Mouse (Mus musculus): ENCODE measurements around the gene Glipr2.

The Glipr2 gene

DNA sequence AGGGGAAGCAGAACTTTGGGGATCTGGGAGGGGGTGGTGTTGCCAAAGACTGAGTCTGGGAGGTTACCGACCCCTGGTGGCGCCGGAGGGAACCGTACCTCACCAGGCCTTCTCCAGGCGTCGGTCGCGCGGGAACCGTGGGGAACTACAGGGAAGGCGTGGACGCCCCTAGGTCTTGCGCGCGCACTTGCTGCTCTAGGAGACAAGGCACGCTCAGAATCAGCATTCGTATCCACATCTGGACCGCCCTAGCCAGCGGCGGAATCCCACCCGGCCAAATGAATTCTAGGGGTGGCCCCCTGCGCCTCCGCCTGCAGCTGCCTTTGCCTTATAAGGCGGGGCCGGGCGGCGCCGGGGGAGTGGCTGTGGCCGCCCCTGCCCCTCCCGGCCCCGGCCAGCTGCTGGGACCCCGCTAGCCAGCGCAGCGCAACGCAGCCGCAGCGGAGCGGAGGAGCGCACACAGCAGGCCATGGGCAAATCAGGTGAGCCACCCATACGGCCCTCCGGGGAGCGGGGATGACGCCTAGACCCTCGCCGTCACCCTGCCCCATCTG is at the start of gene Glipr2:
Glipr2 (plus strand) TSS at position 110 of the 554 bp plus-strand sequence.
- DNase-seq (ENCODE audit: extremely low spot score), result peak; percentile 91

DNA sequence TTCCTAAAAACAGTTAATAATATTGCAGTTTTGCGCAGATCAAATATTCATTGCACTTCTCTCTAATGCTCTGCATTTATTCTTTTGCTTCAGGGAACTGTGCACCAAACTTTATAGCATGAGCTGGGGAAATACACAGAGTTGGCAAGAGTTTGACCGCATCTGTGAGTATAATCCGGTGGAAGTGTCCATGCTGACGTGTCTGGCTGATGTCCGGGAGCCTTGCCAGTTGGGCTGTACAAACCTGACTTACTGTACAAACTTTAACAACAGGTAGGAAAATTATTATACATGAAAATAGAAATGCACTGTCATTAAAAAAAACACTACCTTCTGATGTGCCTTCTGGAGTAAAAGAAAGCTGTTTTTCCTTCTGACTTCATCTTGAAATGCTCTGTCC is 39.0 kb upstream of the Glipr2 start:
- no peak for DNase-seq (ENCODE audit: extremely low spot score)

DNA sequence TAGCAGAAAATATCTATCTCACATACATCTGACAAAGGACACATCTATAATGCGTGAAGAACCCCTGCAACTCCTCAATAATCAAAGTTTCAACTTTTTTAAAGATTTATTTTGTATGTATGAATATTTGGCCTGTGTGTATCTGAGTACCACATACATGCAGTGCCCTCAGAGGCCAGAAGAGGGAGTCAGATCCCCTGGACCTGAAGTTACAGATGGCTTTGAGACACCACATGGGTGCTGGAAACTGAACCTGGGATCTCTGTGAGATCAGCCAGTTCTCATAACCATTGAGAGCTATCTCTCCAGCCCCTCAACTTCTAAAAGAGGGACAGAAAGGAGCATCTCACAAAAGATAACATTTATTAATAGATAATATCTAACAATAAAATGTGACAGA is 36.6 kb upstream of the Glipr2 start:
- DNase-seq (ENCODE audit: extremely low spot score), result no peak

DNA sequence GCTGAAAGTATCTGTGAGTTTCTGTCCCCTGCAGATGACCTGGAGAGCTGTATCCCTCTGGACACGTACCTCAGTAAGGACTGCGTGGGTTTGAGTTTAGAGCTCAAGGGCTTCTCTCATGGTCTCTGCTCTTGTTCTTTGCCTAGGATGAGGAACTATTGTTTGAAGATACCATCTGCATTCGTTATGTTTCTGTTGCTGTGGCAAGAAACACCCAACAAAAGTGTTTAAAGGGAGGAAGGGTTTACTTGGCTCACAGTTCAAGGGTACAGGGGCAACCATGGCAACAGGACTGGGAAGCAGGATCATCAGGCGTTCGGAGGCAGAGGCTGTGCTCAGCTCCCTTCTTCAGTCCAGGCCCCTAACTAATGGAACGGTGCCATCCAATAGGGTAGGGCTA is 32.1 kb upstream of the Glipr2 start:
- DNase-seq (ENCODE audit: extremely low spot score), result no peak

DNA sequence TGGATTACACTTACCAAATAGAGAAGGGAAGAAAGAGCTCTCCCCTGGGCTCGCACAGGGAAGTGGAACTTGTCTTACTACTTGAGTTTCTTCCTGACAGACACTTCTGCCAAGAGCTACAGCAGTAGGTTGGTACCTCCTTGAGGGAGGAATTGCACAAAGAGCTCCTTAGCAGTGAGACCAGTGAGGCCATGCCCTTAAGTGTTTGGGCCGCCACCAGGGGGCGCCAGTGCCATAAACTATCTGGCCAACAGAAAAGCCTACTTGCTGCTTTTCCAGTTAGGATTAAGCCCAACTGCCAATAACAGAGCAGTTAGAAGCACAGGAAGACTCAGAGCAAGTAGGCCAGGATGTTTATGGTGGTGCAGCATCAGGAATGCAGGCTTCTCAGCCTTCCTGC is 31.4 kb upstream of the Glipr2 start:
- peak; percentile 78 for DNase-seq (ENCODE audit: extremely low spot score)

DNA sequence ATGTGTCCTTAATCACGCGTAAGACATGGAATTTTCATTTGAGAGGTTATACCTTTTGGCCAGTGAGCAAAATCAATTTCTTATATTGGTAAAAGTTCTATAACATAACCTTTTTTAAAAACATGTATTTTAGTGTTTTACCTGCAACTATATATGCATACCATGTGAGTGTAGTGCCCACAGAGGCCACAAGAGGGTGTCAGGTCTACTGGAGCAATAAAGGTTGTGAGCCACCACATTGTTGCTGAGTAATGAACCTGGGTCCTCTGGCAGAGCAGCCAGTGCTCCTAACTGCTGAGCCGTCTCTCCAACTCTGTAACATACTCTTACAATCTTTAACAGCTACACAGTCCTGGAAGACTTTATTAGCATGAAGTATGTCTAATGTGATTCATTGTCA is 29.4 kb upstream of the Glipr2 start:
- no peak for DNase-seq (ENCODE audit: extremely low spot score)

DNA sequence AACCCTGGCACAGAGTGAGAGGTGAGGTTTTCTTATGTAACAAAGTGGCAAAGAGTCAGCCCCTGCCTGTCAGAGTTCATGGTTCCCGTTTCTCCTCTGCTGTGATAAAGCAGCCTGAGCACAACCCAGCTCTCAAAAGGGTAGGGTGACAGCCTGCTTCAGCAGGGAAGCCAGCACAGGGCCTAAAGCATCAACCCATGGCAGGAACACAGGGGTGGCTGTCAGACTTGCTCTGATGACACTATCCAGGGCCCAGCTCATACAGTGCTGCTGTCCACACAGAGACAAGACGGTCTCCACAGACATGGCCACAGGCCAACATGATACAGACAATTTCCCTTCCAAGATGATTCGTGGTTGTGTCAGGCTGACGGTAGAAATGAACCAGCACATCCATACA is 25.3 kb upstream of the Glipr2 start:
- no peak for DNase-seq (ENCODE audit: extremely low spot score)

DNA sequence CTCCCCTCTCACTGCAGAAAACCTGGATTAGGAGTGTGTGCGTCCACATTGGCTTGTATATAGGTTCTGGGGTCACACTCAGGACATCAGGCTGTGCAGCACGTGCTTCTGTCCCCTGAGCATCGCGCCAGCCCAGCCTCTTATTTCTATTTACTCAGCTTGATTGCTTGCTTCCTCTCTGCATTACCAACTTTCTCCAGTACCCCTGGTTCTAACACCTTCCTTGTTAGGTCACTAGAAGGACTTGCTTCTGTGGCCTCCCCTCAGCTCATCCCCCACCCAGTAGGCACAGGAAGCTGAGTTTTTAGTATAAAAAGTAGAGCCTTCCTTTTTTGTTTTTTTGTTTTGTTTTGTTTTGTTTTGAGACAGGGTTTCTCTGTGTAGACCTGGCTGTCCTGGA is 21.0 kb upstream of the Glipr2 start:
- DNase-seq (ENCODE audit: extremely low spot score), result no peak

DNA sequence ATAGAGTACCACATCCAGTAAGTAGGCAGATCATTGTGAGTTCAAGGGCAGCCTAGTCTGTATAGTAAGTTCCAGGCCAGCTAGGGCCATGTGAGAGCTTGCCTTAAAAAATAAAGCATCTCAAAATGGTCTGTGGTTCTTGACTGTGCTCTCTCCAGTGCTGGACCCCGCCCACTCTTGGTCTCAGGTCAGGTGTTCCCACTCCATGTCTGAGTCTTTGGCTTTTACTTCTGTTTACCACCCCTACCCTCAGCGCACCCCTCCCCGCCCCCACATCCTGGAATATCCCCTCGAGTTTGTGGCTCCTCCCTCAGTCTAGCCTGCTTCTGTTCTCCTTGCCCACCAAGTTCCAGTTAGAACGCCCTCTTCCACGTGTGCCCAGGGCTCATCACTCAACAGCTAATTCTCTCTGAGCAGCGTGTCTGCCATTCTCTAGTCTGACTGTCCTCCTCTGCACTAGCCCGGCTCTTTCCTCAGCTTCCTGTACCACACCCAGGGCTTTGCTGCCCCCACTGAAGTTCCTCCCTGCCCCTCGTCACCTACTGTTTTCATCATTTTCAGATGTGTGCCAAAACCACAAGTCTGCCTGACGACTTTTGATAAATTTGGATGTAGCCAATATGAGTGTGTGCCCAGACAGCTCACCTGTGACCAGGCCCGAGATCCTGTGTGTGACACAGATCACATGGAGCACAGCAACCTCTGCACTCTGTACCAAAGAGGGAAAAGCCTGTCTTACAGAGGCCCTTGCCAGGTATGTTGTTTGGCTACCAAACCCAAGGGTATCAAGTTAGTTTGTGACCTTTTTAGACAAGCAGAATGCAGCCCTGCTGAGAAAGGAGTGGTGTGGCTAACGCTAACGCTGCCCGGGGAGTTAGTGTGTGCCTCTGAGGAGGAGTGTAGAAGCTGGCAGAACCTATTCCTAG is 20.2 kb upstream of the Glipr2 start:
- DNase-seq (ENCODE audit: extremely low spot score), result no peak

DNA sequence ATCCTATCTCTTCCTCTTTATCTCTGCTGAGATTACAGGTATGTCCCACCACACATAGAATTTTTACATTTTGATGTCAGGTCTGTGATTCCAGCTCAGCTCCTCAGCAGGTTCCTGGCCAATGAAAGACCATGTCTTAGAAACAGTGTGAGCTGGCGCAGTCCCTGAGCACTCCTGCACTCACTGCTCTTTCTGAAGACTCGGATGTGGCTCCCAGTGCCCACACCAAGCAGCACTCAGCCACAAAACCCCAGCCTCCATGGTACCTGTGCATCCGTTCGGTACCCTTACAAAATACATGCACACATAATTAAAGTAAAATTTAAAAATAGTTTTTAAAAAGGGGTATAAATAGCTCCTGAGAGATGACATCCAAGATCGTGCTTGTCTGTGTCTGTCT is 15.9 kb upstream of the Glipr2 start:
- no peak for DNase-seq (ENCODE audit: extremely low spot score)

DNA sequence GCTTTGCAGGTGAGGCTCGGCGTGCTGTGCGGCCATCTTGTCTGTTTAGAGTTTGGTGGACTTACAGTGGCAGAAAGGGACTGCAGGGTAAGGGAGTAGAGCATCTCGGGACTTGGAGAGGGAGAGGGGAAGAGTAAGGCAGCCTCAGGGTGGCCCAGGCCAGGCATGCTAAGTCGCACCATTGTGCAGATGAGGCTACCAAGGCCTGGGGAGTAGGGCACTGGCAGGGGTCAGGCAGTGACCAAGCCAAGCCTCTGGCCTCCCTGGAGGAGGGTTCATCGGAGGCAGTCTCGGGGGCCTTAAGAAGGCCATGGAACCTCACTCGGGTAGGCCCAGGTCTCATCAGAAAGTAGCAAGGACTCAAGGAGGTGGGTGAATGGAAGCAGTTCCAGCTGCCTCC is 14.8 kb upstream of the Glipr2 start:
- DNase-seq (ENCODE audit: extremely low spot score), result no peak

DNA sequence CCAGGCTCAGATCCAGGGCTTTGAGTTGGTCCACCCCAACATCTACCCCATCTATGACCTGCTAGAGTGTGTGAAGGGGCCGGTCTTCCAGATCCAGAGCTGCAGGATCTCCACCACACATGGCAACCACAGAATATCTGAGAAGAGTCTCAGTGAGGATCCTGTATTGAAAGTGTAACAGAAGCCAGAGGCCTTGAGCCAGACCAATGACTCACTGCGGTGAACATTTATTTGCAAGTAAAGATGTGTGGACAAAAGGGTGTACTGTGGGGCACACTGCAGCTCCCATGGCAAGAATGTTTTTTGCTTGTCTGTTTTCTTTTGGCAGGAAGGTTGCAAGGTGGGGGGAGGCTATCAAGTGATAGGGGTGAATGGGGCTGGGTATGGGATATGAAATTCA is 9.6 kb upstream of the Glipr2 start:
- no peak for DNase-seq (ENCODE audit: extremely low spot score)

DNA sequence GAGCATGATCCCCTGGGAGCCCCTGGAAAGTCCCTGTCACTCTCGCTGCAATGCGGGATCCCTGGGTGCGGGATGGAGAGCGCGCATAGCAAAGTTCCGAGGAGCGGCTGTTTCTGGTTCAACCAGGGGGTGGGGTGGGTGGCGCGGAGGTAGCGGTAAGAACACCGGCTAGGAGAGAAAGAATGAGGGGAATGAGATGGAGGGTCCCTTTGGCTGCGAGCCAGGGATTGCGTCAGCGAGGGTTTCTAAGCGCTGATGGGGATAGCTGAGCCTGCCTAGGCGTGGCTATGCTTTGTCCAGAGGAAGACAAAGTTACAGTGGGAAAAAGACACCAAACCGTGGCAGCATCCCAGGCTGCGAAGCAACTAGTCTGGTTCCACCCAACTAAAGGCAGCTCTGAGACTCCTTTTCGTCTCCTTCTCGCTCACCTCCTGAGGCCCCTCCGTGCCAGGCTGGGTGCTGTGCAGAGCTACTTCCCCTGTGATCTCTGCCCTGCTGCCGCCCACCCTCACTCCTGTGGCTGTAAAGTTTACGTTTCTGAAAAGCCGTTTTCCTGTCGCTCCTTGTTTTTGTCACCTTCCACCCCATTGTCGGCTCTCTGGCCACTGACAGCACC is 753 bp downstream of the Glipr2 start:
- DNase-seq (ENCODE audit: extremely low spot score), result no peak

DNA sequence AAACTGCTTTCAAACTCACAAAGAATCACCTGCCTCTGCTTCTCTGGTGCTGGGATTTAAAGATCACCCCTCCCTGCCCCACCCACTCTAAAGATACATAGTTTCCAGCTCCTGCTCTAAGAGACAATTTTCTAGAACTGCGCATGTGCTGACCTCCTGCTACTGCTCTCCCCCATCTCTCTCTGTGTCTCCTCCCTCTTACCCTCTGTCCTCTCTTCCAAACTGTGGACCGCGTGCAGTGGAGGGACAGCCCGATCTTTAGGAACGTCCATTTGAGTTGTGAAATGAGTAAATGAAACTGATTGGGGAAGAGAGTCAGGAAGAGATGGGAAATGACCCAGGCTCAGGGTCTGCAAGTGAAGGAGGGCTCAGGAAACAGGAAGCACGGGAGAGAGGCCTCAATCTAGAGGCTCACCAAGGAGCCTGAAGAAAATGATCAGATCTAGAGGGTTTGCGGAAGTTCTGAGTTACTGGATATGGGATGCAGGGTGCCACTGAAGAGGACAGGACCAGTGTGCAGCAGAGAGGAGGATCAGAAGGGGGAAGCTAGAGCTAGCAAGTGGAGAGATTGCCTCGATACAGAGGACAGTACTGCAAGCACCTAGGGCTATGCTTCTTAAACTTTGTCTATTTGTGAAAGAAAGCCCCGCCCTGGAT is 2.5 kb downstream of the Glipr2 start:
- no peak for DNase-seq (ENCODE audit: extremely low spot score)

DNA sequence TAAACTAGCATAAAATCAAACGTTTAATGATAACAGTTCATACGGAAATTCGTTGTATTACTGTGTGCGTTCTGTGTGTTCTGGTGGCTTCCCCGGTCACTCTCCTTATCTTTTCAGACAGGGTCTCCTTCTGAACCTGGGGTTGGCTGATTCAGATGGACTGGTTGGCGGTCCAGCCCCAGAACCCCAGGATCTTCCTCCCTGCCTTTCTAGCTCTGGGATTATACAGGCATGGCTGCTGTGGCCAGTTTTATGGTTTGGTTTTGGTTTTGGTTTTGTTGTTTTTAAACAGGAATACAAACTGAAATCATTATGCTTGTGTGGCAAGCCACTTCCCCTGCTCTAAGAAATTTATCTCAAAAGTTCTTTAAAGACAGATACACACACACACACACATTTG is 3.0 kb downstream of the Glipr2 start:
- DNase-seq (ENCODE audit: extremely low spot score), result no peak

DNA sequence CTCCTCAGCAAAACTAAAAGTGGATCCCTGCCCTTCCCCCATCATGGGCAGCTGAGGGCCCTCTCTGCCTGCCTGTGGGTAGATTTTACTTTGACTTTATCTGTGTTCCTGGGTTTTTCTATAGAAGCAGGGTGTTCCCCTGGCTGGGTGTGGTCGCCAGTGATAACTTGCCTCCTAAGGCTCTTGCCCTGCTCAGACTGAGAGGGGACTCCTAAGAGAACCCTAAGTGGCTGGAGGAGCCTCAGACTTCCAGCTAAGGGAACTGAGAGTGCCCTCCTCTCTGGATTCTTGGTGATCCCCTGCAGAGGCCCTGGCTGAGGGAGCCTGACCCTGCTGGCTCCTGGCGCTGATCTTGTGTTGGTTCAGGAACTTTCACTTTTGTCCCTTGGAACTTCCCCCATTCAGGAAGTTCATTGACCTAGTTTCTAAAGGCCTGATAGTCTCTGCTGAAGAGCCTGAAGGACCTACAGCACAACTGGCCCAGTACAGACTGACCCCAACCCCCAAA is 7.2 kb downstream of the Glipr2 start:
- no peak for DNase-seq (ENCODE audit: extremely low spot score)

DNA sequence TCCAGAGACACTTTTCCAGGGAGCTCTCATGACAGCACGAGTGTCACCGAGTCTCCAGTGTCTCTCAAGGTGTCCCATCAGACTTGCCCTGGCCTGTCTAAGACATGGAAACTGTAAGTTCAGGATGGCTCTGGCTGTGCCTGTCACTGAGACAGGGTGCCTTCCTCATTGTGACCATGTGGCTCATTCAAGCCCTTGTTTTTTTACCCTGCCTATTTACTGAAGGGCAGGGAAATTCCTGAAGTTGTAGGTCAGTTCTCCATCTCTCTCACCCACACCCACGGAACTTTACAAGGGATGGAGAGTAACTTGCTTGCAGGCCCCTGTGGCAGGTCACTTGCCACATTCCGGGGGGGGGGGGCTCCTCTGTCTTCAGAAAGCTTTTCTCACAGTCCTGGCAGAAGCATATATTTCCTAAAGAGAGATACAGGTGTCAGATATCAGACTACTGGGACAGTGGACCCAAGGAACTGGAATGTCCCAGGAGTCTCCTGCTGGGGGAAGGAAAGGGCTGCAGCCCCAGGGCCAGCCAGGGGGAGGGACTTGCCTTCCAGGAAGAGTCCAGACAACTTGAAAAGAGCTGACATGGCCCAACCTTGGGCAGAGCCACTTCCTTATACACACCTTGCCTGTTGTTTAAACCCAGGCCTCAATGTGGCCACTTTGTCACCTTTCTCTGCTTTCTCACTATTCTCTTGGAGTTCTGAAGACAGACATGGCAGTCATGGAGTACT is 7.9 kb downstream of the Glipr2 start:
- no peak for DNase-seq (ENCODE audit: extremely low spot score)

DNA sequence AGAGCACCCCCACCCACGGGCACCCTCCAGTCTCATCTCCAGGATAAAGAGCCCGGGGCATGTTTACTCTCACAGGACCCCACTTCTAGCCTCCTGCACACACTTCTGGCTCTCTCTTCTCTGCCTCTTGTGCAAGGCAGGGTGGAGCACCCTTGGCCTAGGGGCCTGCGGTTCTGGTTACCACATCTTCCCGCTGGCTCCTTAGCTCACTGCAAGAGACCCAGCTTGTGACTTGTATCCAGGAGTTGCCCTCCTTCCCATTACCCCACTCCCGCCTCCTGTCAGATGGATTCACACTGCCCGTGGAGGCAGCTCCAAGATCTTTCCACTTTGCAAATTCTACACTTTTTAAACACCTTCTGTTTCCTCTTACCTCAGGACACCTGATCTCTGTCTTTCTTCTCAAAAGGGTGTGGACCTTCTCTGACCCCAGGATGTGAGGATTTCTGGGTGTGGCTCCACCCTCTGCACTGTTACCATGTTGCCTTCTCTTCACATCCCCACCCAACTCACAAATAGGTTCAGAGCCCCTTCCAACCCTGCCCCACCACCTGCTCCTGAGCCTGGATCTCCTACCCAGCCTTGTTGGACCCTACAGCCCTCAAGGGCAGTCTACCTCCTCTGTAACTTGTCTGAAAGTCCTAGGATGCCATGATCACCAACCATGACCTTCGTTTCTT is 8.8 kb downstream of the Glipr2 start:
- no peak for DNase-seq (ENCODE audit: extremely low spot score)

DNA sequence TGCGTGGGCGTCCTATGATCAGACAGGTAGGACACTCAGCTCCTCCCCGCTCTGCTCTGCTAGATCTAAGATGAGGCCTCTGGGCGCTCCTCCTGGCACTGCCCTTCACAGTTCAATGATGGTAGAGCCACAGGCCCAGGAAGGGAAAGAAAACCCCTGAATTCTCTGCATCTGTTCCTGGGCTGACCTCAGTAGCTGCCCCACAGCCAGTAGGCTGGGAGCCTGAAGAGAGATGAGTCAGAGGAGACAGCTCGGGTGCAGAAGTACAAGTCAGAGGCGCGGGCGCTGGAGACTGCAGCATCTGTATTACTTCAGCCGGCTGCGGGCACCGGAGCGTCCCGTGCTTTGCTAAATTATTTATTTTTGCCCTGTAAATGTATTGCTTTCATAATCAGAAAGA is 11.4 kb downstream of the Glipr2 start:
- DNase-seq (ENCODE audit: extremely low spot score), result no peak

DNA sequence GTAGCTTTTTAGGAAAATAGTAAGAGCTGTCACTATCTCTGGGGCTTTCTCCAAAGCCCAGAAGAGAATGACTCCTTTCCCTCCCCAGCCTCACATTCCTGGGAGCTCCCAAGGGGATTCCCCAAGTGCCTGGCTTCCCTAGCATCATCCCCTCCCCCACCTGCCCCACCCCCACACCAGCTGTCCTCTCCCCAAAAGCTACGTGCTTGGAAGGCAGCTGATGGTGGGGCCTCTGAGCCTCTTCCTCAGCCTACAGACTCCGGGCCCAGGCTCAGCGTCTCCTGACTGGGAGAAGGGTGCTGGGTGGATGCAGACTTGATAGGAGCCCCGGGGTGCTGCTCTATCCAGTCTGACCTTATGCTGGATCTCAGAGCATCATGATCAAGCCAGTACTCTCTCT is 12.2 kb downstream of the Glipr2 start:
- peak; percentile 53 for DNase-seq (ENCODE audit: extremely low spot score)
